Mouse (Mus musculus): ENCODE results near the gene Prg4. TPM values are rescaled to one million over a fixed set of nuclear protein-coding genes. Genes with fewer than 3 reads are reported as not detected.

The Prg4 gene
- total RNA-seq, 2 experiments from 2014 or later: 7.0 to 8.2 TPM

DNA sequence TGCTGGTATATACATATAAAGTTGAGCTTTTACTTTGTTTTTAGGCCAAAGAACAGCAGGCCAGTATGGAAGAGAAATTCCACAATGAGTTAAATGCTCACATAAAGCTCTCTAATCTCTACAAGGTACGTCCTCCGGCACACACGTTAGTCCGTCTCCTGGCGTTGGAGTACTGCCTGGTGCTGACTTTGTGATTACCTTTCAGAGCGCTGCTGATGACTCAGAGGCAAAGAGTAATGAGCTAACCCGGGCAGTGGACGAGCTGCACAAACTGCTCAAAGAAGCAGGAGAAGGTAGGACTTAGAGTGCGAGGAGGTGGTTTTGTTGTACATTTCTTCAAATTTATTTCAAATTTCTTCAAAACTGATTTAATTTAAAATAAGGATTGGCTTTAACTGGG is 58.7 kb downstream of the Prg4 start:
- no peak for DNase-seq

DNA sequence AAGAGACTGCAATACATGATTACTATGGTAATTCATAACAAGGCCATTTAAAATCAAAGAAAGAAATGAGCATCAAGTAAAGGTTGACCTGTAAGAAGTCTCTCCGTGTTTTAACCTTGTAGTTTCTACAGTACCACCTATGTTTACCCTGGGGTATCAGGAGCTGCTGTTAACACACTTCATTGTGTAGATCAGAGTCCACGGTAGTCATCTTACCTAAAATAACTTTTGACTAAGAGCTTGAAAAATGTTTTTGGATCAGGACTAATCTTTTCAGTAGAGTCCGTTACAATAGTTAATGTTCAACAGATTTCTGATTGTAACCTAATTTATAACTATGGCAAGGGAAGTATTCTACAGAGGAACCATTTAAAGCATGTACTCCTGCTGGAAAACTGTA is 61.4 kb downstream of the Prg4 start:
- DNase-seq: no peak

DNA sequence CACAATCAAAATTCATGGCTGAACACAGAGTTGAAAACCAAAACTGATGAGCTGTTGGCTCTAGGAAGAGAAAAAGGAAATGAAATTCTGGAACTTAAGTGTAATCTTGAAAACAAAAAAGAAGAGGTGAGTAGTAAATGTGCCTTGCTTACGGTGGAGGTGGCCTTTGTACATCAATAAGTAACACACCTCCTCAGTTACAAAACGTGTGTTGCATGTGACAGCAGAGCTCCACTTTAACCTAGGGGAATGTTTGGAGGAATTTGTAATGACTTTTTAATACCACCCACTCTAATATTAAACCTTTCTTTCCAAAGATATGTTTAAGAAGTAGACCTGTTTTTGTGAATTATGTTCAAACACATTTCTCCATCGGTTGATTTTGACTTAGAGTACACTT is 62.1 kb downstream of the Prg4 start:
- DNase-seq: no peak

Other genes with a start within 250 kb of the Prg4 start
- under 1 TPM in 1 of 2 experiments, not detected in 1; 0.43 TPM for gene Pdc, start 146.7 kb downstream of the Prg4 start, total RNA-seq (2021)
- gene Tpr, start 73.3 kb downstream of the Prg4 start, total RNA-seq (2021): 10 to 100 TPM; 83.0 to 85.2 TPM
- 10 to 100 TPM; 18.1 to 21.3 TPM for gene Odr4, start 73.1 kb downstream of the Prg4 start, total RNA-seq (2021)

Measured in gastrocnemius, postnatal 25 days (tissue).